Mouse (Mus musculus): ENCODE results near the gene Nckap5l.
"Not testable (repeated sequence)": the region's sequence is repeated elsewhere in the genome, so short reads cannot be mapped to it uniquely, and the experiment has no call there.

Nckap5l gene

DNA sequence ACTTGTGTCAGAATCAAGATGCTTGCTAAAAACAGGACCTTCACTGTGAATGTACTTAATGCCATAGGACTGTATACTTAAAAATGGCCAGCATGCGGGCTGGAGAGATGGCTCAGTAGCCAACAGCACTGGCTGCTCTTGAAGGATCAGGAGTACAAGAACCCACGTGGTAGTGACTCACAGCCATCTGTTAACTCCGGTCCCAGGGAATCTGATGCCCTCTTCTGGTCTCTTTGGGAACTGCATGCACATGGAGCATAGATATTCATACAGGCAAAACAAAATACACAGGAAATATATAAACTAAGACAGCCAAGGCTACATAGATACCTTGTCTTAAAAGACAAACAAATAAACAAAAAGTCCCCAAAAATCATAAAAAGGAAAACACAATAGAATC lies 11.5 kb upstream of the Nckap5l start:
- DNase-seq, result peak; percentile 82 to 89

DNA sequence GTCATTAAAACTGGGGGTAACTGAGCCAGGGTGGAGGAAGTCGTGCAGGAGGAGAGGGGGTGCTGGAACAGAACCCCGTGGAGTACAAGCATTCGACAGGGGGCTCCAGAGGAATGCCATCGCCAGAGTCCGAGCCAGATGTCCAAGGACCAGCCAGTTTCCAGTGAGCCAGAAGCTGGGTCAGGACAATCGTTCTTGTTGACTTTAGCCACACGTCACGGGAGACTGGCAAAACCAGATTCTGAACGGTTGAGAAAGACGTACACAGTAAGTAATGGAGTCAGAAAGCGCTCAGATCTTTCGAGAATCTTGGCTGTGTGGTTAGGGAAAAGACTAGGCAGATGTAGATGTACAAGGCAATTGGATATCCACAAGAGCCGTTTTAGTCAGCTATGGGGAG lies 5.6 kb upstream of the Nckap5l start:
- no peak for DNase-seq

DNA sequence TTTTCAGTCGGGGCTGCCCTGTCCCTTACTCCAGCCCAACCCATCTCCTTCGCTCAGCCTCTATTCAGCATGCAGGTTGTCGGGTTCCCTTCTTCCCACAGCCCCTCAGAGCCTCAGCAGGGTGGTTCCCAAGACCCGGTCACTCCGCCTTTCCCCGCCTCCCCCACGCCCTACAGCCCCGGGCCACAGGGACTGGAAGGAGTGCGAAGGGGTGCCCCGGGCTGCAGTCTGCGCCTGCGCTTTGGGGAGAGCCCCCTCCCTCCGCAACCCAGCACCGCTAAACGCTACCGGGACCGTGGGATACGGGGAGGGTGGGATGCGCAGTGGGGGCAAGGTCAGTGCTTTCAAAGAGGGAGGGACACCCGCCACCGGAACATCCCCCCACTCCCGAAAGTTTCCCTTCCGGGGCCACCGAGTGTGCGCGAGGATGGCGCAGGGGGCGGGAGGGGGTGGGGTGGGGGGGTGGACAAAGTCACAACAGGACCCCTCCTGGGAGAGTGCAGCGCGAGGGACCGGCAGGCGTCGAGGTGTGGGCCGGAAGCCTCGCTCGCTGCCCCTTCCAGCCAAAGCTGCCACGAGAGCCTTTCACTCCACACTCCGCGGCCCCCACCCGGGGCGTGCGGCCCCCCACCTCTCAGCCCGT lies 464 bp downstream of the Nckap5l start:
- DNase-seq, result peak; percentile 68 to 75

DNA sequence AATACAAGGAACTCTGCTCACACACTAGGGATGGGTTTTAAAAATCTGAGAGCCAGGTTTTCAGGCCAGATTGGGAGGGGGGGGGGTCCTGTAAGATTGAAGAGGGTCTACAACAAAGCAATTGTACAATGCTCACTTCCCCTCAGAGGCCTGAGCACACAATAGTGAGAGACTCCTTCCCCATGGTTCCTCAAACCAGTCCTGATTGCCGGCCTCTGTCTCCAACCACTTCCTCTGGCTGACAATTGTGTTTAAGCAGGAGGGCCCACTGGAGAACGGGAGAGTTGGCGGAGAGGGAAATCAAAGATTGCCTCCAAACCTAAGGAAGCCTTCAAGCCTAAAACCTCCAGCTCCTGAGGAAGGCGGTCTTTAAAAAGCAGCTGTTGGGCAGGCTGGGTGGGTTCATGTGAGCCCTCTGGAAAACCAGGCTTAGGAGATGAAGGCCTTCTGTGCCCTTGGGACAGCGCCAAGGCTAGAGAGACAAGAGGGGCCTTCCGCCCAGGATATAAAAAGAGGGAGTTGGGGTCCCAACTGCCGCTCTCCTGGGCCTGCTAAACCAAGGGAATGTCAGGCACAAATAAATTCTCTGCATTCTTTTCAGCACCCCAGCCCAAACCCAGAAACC lies 1.1 kb downstream of the Nckap5l start:
- peak in 1 of 2 experiments; percentile 51 for DNase-seq

DNA sequence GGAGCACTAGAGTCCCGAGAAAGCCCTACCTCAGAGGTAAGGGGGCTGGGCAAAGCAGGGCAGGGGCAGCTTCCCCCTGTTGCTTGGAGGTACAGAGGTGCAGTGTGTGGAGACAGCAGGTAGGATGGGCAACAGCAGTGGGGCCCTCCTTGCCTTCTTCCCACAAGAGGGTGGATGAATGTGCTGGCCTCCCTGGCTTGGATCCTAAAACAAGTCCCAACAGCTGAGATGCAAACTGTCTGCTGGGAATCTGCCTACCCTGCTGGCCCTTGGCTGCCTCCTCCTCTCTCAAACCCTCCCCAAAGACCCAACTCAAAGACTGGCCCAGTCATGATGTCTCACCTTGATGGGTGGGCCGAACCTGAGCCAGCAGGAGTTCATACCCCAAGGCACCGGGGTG lies 2.1 kb downstream of the Nckap5l start:
- DNase-seq, result no peak

DNA sequence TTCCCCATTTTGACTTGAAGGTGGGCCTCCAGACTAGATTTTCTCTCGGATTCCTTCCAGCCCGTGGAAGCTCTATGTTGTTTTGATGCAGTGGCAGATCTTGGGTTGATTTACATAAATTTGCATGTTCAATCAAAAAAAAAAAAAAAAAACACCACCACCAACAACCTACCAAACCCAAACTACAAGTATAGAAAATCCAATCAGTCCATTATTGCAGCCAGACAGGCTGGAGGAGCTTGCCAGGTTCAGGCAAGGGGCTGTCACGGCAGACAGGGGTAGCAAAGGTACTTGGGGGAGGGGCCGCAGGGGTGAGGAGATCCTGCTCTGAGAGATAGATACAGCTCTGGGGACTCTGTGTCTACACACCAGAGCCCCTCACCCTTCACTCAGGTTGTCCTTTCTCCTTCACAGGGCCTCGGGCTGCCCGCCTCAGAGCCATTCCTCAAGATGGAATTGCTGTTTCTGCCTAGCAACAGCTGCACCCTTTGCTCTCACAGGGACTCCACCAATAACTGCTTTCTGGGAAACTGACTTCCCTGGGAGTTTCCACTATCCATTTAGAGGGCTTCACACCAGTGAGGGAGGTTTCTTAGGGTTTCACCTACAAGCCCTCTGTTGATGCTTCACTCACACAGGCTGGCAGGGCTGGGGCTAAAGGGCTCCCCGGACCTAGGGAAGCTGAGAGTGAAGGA lies 2.8 kb downstream of the Nckap5l start:
- no peak for DNase-seq

DNA sequence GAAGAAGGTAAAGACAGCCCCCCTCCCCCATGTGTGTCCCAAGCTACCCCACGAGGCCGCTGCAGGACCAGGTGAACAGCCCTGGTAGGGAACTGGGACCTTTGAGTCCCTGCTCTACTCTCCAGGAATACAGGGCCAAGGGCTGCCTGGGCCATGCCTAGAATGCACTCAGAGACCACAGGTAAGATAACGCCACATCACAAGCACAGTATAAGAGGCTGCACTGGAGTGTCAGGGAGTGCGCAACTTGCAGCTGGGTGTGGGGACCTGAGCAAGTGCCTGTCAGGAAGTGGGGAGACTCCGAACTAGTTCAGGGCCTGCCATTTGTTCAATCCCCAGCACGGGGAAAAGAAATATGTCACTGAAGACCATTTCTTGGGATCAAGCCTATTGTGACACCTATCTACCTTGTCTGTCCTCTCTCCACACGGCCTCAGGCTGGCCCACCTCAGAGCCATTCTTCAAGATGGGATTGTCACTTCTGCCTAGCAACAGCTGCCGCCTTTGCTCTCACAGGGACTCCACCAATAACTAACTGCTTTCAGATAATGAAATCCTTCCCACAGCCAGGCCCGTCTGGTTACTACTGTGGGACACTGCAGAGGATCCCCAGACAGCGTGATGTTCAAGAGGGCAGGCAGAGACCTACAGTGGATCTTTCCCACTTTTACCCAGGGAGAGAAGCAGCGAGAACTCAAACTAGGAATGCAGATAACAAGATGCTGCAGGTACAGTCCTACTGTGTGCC lies 4.2 kb downstream of the Nckap5l start:
- no peak for DNase-seq

DNA sequence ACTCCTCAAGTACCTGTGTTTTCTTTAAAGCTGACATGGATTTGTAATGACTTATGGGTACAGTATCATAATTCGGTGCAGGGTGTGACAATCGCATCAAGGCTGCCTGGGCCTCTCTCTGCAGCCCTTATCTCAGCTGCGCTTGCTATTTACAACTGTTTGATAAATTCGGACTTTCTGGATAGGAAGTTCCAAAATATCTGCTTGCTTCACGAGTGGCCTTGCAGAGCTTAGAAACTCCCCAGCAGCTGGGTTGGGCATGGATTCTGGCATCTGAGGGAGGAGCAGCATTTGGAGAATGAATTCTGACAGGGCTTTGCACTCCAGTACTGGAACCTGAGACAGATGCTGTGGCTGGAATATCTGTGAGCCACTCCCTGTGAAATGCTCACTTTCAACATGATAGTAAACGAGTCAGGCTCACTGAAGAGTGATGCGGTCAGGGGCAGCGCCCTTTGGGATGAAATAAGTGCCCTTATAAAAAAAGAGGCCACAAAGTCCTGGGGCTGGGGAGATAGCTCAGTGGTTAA lies 7.7 kb downstream of the Nckap5l start:
- no peak for DNase-seq

DNA sequence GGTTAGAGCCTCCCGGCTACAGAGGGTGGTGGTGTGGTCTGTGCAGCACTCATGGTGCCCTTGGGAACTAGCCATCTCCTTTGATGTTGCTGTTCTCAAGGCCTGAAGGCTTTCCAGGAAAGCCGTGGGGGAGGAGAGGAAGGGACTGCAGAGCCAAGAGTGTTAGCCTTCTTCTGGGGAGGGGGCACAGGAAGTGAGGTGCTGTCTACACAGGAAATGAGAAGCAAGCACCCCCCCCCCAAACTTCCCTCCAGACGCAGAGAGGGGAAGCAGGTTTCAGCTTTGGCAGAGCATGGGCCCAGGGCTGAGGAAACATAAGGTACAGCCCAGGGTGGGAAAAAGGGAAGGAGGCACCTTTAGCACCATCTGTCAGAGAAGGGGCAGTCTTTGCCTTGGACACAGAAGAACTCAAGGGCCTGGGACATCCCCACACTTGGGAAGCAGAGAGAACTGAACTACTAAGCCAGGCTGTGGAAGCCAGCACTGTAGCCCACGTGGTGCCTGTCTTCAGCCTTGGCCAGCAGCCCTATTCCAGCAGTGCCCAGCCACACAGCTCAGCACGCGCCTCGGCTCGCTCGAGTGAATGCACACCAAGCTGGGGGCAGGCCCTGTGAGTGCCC lies 8.3 kb downstream of the Nckap5l start:
- DNase-seq, result peak; percentile 78 to 83

DNA sequence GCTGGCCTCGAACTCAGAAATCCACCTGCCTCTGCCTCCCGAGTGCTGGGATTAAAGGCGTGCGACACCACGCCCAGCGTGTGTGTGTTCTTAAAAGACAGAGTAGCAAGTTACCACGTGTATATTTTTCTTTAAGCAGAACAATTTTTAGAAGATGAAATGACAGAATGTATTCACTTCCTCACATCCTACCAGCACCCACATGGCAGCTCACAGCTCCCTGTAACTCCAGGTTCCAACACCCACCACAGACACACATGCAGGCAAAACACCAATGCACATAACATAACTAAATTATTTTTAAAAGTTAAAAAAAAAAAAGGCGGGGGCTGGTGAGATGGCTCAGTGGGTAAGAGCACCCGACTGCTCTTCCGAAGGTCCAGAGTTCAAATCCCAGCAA lies 11.4 kb downstream of the Nckap5l start:
- not testable (repeated sequence) for DNase-seq

DNA sequence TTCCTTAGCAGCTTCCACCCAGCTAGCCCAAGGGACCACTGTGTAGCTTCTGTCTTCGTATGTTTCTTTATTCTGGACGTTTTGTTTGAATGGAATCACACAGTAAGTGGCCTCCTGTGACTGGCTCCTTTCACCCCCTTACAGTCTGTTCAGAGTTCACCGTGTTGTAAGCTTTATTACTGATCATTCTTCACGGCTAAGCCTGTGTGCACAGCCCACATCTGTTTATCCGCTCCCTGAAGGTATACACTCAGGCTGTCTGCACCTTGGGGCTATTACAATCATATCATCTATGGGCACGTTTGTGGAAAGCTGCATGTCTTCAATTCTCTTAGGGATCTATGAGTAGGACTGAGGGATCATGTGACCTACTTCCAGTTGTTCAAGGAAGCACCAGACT lies 12.0 kb downstream of the Nckap5l start:
- no peak for DNase-seq

DNA sequence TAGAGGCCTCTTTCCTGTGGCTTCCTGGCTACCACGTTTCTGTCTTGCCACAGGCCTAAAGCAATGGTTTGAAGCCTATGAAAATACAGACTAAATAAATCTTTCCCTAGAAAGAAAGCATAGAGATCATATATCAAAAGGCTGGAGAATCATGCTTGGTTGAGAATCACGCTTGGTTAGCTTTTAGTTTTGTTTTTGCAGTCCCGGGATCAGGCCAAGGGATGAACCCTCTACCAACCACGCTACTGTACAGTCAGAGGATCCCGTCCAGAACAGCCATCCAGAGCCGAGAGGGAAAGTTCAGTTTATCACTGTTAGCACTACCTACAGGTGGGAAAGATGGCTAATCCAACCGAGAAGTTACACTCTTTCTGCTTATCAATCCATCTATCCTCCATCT lies 15.2 kb downstream of the Nckap5l start:
- no peak for DNase-seq

DNA sequence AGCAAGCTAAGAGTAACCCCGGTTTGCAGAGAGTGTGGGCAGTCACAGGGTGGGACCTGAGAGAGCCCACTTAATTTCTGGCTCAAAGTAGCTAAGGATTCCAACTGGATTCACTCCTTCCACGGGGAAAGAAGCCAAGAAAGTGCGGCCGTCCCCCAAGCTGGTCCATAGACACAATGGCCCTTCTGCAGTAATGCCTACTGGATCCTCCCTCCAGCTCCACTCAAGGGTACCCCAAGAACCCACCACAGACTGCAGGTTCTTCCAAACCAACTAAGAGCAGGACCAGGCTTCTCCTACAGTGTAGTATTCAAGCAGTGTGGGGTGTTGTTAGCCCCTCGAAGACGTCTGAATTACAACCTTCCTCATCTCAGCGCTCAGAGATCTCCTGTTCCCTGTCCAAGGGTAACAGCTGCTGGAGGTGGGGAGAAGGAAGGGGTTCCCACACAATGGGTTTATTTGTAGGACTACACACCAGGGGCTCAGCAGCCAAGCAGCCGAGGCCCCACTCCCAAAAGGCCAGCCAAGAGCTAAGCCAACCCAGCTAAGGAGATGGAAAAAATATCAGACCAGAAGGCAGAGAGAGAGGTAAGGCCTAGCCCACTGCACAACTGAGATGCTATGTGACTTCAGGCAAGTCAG lies 16.6 kb downstream of the Nckap5l start:
- DNase-seq, result no peak

DNA sequence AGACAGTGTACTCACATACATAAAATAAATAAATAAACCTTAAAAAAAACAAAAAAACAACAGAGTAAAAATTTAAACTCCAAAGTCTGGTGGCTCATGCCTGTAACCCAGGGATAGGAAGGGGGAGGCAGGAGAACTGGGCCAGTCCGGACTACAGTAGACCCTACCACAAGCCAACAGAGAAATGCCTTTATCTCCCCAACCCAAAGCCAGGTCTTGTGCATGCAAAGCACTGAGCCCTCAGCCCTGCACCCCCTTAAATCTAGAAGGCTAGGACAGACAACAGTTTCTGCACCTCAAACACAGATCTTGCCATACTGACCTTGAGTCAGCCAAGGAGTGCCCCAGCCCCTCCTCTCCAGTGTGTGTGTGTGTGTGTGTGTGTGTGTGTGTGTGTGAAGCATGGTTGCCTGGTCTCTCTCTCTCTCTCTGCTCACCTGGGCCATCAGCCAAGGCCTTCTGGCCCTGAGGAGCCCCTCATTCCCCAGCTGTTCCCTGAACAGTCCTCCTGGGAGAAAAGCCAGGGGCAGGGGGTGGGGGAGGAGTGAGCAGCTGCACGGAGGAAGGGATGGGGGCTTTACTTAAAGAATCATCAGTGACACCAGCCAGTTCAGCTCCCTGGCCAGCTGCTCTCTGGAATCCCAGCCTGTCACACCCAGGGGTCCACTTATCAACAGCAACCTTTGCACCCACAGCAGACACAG lies 17.3 kb downstream of the Nckap5l start:
- DNase-seq, result no peak

DNA sequence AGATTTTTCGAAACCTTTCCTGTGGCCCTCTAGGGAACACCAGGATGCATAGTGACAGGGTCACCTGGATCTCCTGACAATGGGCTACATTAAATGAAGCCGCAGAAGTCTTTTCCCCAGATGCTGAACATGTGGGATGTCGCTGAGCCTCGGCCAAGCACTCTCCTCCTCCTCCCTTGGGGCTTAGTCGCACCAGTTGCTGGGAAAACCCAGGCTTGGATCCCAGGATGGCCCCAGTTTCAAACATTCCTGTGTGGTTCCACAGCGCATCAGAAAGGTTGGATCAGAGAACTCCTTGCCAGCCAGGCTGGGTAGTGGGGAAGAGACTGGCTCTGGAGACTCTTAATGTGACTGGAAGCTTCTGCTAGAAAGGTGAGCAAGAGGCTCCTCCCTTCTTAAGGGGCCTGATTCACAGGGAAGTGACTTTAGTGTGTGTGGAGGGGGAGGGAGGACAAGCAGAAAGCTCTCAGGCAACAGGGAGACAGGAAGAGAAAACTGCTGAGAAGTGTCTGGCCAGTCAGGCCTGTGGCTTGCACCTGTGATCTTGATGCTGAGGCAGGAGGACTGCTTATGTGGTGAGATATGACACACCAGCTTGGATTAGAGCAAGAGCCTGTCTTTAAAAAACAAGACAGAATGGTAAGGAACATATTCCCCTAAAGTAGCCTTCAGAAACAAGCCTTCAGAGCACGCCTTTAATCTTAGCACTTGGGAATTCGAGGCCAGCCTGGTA lies 18.4 kb downstream of the Nckap5l start:
- no peak for DNase-seq

DNA sequence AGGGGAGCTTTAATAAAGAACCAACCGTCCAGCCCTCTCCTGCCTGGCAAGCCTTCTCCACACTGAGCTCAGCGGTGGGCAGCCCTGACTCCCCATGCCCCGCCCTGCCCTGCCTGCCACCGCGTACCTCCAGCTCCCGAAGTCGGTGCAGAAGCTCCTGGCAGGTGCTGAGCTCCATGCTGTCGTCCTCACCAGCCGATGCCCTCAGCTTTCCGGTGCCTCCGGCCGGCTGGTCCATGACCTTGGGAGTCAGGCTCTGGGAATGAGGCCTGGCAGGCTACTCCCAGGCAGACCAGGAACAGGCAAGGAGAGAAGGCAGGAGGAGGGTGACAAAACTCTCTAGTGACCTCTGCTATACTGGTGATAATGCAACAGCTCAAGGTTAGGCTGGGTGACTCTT lies 23.6 kb downstream of the Nckap5l start:
- peak; percentile 52 to 60 for DNase-seq

DNA sequence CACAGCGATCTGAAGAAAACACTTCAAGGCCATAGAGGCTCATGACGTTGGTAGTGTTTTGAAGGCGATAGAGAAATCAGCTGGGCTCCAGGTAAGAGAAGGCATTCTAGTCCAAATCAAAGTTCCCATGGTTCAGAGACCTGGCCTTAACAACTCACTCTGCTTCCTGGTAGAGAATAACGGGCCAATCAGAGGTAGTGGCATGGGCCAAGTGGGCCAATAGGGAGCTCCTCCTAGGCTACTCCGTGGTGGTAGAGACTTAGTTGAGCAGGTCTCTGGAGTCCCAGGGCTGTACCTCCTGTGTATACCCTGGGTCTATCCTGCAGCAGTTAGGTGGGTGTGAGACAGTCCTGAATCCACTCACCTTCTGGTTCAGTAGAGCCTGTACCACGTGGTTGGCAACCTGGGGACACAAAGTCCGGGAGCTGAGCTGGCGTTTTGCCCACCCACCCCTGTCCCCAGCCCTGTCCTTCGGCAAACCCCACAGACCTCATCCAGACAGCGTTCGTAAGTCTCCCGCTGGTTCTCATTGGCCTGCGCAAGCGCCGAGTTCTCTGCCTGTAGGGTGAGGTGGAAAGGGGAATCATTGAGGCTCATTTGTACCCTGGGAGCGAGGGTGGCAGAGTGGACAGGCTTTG lies 24.3 kb downstream of the Nckap5l start:
- no peak for DNase-seq

DNA sequence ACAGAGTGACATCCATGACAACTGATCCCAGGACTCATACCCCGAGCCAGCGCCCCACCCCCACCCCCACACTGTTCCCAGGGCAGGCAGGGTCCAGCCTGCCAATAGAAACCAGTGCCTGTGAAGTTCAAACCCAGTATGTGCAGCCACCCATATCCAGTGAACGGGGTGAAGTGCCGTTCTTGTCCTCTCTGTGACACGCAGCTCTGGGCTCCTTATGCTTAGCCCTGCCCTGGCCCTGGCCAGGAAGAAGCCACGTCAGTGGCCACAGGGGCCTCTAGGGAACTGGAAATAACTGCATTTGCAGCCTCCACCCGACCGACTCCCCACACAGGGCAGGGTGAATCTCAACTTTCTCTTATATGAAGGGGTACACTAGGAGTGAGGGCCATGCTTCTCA lies 25.6 kb downstream of the Nckap5l start:
- DNase-seq, result no peak

DNA sequence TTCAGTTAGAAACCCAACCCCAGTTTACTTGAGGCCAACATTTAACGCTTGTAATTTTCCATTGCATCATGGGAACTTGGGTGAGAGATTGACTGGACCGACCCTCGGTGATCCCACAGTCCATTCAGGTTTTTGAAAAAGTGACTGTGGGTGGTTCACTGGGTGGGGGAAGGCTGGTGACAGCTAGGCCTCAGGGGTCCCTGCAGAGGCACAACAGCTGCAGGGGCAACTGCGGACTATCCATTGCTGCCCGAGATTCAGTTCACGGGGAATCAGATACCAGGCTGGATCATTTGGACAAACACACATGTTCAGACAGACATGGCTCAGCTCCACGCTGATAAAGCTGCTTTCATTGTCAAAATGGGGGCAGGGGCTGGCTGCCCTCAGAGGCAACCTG lies 26.0 kb downstream of the Nckap5l start:
- DNase-seq, result no peak

DNA sequence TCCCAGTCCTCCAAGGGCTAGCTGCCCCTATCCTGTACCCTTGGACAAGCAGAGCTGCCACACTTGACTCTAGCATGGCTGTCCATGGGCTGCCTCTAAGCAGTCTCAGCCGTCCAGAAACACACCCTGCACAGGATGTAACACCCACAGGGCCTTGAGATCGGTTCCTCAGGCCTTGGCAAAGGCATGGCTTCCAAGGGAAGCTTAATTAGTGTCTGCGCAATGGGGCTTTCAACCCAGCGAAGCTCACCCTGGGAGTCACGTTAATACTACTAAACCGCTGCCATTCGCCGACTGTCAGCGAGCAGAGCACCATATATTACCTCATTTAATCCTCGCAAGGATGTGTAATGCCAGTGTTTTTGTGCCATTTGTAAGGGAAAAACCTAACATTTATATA lies 26.5 kb downstream of the Nckap5l start:
- DNase-seq, result no peak
